Mouse (Mus musculus) neural tube, embryonic 12.5 days (tissue): Measurements from ENCODE around the gene Zfp354a. TPM values are rescaled to one million over a fixed set of nuclear protein-coding genes. Genes with fewer than 3 reads are reported as not detected.
"Not testable (repeated sequence)": the region's sequence is repeated elsewhere in the genome, so short reads cannot be mapped to it uniquely, and the experiment has no call there.

Experiments used
- ATAC-seq: fragments of 200-750 bp; cut with Nextera tagmentation; 2 replicates; pipeline ENCODE4 v1.8.0; 2017; ENCODE audit warnings: low read depth, mild to moderate bottlenecking, moderate TSS enrichment, moderate library complexity; ENCODE audit not compliant: low FRiP score
- H3K27ac ChIP-seq: fragments of 300-500 bp; sonication (generic); 2 replicates; pipeline ENCODE4 v1.5.1; 2016
- H3K27me3 ChIP-seq: fragments of 300-500 bp; sonication (generic); replicated peaks from 2 replicates; pipeline ENCODE4 v1.6.1; 2016; ENCODE audit warnings: mild to moderate bottlenecking
- H3K36me3 ChIP-seq: fragments of 300-500 bp; sonication (generic); 2 replicates; pipeline ENCODE4 v1.6.1; 2016; ENCODE audit warnings: mild to moderate bottlenecking
- H3K4me1 ChIP-seq: fragments of 300-500 bp; sonication (generic); 2 replicates; pipeline ENCODE4 v1.6.1; 2016
- H3K4me2 ChIP-seq: fragments of 300-500 bp; sonication (generic); replicated peaks from 2 replicates; pipeline ENCODE4 v1.6.1; 2016; ENCODE audit warnings: mild to moderate bottlenecking
- H3K4me3 ChIP-seq: fragments of 300-500 bp; sonication (generic); 2 replicates; pipeline ENCODE4 v1.5.1; 2016
- H3K9ac ChIP-seq: fragments of 300-500 bp; sonication (generic); 2 replicates; pipeline ENCODE4 v1.6.1; 2016; ENCODE audit warnings: mild to moderate bottlenecking
- H3K9me3 ChIP-seq: fragments of 300-500 bp; sonication (generic); 2 replicates; pipeline ENCODE4 v1.6.1; 2016; ENCODE audit warnings: mild to moderate bottlenecking
- WGBS: fragments of 180-500 bp; shearing (Covaris S2); methylation state at CpG from one replicate; pipeline ENCODE4 v1.1.7; 2016; 5-methylcytosine and 5-hydroxymethylcytosine counted together
- polyA plus RNA-seq: library from polyadenylated mRNA; unstranded; fragments of >200 nt; fragmentation: Nextera tagmentation; extraction: Ambion mirVana; gene quantifications from 2 replicates; pipeline ENCODE4 v1.2.1, GENCODE M21; 2016

The Zfp354a gene
- polyA plus RNA-seq = 10.1 and 10.9 TPM in 2 replicates

DNA sequence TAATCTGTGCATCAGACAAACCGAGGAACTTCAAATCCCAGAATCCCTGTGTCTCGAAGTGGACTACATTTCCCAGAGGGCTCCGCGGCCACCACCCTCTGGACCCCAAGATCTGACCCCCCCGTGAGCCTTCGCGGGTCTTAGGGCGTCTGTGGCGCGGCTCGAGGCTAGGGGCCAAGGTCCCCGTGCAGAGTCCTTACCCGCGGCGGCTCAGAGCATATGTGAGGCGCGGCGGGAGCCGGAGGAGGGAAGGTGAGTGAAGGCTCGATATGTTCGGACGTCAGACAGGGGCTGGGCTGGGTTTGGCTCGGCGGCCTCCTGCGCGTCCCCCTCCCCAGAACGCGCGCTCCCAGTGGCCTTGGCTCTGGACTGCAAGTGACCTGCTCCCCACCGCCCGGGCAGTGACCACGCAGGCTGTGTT is at the start of gene Zfp354a:
Gene Zfp354a (plus strand): TSS at position 107 of the 421 bp plus-strand sequence.
- Histone ChIP-seq H3K4me3 (peak within 1 kb of the TSS; percentile 83), H3K27me3 (no peaks in the 10 kb centered on the region), H3K4me1 (peaks cover 8% of the 10 kb centered on the region), H3K36me3 (peaks cover 25% of the 10 kb centered on the region), H3K27ac (no peak within 1 kb of the TSS), H3K4me2 (peak within 1 kb of the TSS; percentile 86), H3K9me3 (no peaks in the 10 kb centered on the region), H3K9ac (peak within 1 kb of the TSS; percentile 84)
- peak; percentile 94 for ATAC-seq
- WGBS = under 1% methylated on average over 32 of the region's 32 CpGs

DNA sequence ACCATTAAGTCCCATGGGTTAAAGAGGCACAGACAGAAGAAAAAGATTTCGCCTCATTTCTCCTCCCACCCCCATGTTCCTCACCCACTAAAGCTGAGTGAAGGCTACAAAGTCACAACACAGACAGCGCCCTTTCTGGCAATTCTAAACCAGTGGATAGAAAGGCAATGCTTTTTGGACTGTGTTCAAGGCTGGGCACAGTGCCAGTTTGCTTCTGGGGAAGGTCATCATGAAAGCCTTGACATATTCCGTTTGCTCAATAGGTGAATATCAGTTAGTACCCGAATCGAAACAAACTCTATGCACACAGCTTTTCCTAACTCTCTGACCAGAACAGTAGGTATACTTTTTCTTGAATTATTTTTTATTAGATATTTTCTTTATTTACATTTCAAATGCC is 47.2 kb upstream of the Zfp354a start:
- WGBS = 85% methylated on average over 5 of the region's 5 CpGs
- H3K9me3 ChIP-seq = no peaks in the 10 kb centered on the region

DNA sequence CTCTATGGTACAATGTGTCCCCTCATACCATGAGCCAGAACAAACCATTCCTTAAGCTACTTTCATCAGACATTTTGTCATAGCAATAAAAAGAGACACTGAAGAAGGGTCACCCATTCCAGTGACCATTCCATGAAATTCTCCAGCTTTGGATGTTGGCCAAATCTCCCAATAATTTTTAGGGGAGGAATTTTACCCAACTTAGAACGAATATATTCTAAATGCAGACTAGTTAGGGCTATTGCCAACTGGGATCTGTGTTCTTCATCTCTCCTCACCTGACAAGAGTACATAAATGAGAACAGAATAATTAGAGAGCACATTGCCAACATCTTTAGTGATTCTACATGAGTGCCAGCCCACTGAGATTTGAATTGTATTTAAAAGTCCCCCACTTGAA is 45.1 kb upstream of the Zfp354a start, which contains the start of gene Olfr54:
Gene Olfr54 (plus strand): TSS at position 301 of the 400 bp plus-strand sequence.
- Histone ChIP-seq H3K4me2 (no peak within 1 kb of the TSS), H3K36me3 (no peaks in the 10 kb centered on the region), H3K4me3 (no peak within 1 kb of the TSS), H3K27me3 (no peaks in the 10 kb centered on the region), H3K9me3 (no peaks in the 10 kb centered on the region), H3K9ac (no peak within 1 kb of the TSS), H3K27ac (no peak within 1 kb of the TSS), H3K4me1 (no peaks in the 10 kb centered on the region)
- ATAC-seq = no peak
- 84% methylated on average over 1 of the region's 1 CpGs for WGBS

More for the DNA sequence above, 47.2 kb upstream of the Zfp354a start:
- Histone ChIP-seq H3K9ac (no peak overlapping the region), H3K4me3 (no peak overlapping the region), H3K27me3 (no peaks in the 10 kb centered on the region), H3K4me2 (no peak overlapping the region), H3K27ac (no peak overlapping the region), H3K4me1 (no peaks in the 10 kb centered on the region), H3K36me3 (no peaks in the 10 kb centered on the region)
- no peak for ATAC-seq

DNA sequence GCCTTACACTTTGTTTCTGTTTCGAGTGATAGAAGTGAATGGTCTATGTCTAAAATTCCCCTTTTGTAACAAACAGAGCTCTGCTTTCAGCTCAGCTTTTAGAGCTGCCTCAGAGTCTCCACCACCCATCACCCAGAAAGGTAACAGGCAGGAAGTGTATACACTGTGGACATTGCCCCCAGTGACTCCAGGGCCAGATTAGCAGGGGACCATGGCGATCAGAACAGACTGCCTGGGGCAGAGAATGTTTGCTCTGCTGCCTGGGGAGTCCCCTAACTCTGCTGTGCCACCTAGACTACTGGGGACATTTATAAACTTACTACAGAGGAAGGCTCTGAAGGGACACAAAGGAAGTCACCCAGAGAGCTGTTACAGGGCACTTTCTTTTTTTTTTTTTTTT is 42.7 kb upstream of the Zfp354a start:
- 56% methylated on average over 2 of the region's 2 CpGs for WGBS
- no peak overlapping the region for H3K27ac ChIP-seq
- no peaks in the 10 kb centered on the region for H3K36me3 ChIP-seq
- H3K4me1 ChIP-seq = no peaks in the 10 kb centered on the region
- H3K9ac ChIP-seq = no peak overlapping the region
- no peak for ATAC-seq
- H3K9me3 ChIP-seq = no peaks in the 10 kb centered on the region
- no peak overlapping the region for H3K4me3 ChIP-seq
- H3K4me2 ChIP-seq = no peak overlapping the region
- no peaks in the 10 kb centered on the region for H3K27me3 ChIP-seq

DNA sequence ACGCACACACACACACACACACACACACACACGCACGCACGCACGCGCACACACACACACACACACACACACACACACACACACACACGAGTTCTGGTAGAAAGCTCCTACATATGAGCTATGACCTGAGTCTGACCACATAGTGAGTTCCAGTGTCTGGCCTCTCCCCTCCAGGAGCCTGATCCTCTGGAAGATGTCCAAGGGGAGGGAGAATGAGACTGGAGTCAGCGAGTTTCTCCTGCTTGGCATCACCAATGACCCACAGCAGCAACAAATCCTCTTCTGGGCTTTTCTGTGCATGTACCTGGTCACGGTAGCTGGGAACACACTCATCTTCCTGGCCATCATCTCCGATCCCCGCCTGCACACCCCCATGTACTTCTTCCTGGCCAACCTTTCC is 32.2 kb upstream of the Zfp354a start:
- not testable (repeated sequence) for H3K4me2 ChIP-seq
- 90% methylated on average over 11 of the region's 11 CpGs for WGBS

DNA sequence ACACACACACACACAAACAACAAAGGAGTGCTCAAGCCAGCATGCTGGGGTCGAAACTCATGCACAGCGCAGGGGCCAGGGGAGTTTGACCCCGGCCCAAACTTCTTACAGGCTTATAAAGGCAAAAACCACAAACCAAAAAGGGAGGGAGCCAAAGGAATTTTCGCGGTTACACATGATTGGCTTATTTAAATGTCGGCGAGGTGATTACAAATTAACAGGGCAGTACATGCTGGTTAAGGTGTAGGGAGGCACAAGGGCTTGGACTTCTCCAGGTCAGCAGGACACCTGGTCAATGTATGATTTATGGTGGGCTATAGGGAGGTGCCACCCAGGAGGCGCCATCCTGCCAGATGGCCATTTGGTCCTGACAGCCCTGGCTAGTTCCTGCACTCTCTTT is 29.7 kb upstream of the Zfp354a start:
- H3K9me3 ChIP-seq, ATAC-seq, H3K4me1 ChIP-seq, H3K4me3 ChIP-seq, H3K9ac ChIP-seq, H3K27ac ChIP-seq, H3K4me2 ChIP-seq, H3K36me3 ChIP-seq, H3K27me3 ChIP-seq: not testable (repeated sequence)
- 67% methylated on average over 8 of the region's 8 CpGs for WGBS

More for the DNA sequence above, 32.2 kb upstream of the Zfp354a start:
- not testable (repeated sequence) for H3K27me3 ChIP-seq, H3K4me3 ChIP-seq, H3K36me3 ChIP-seq, H3K9ac ChIP-seq, H3K4me1 ChIP-seq, ATAC-seq, H3K27ac ChIP-seq, H3K9me3 ChIP-seq

DNA sequence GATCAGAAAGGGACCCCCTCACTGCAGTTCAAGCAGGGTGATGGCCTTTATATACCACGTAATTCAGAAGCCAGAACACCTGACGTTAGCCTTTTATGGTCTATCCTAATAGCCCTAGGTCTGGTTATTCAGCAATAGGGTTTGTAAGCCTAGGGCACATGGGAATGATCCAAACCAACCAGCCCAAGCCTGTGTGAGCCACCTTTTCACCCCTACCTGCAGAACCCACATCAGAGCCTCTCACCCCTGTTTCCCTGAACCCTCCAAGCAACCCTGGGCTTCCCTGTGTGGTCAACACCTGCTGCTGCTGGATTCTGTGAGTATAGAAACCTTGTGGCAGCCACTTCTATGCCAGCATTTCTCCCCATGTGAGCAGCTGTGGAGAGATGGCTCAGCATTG is 28.8 kb upstream of the Zfp354a start:
- no peak for ATAC-seq

DNA sequence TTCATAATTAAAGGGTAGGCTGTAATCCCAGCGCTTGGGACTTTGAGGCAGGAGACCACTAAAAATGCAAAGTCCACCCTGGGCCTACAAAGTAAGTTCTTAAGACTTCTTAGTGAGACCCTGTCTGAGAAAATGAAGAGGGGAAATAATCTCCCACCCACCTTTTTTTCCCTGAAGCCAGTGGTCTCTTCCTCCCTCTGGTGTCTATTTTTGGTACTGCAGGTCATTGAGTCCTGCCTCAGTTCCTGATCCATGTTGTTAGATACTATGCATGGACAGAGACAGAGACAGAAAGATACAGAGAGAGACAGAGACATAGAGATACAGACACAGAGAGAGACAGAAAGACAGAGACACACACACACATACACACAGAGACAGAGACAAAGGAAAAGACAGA is 26.2 kb upstream of the Zfp354a start:
- H3K27me3 ChIP-seq = no peaks in the 10 kb centered on the region
- H3K4me3 ChIP-seq = no peak overlapping the region
- no peak overlapping the region for H3K4me2 ChIP-seq
- H3K9me3 ChIP-seq = no peaks in the 10 kb centered on the region
- H3K36me3 ChIP-seq = no peaks in the 10 kb centered on the region
- 19% methylated on average over 1 of the region's 1 CpGs for WGBS
- H3K4me1 ChIP-seq = no peaks in the 10 kb centered on the region
- H3K27ac ChIP-seq = no peak overlapping the region
- H3K9ac ChIP-seq = no peak overlapping the region
- no peak for ATAC-seq

More for the DNA sequence above, 28.8 kb upstream of the Zfp354a start:
- Histone ChIP-seq H3K4me2 (no peak overlapping the region), H3K9me3 (no peaks in the 10 kb centered on the region), H3K27me3 (no peaks in the 10 kb centered on the region), H3K9ac (no peak overlapping the region), H3K36me3 (no peaks in the 10 kb centered on the region), H3K4me1 (no peaks in the 10 kb centered on the region), H3K4me3 (no peak overlapping the region), H3K27ac (no peak overlapping the region)
- 53% methylated on average over 2 of the region's 2 CpGs for WGBS

DNA sequence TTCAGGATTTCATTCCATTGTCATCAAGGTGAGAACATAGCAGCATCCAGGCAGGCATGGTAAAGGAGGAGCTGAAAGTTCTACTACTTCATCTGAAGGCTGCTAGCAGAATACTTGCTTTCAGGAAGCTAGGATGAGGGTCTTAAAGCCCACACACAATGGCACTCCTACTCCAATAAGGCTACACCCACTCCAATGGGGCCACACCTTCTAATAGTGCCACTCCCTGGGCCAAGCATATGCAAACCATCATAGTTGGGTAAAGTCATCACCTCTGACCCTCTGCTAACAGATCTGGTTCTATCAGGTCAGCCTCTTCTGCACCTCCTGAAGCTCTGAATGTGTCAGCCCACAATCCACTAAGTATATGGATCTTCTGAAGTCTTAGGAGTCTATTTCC is 24.9 kb upstream of the Zfp354a start:
- H3K9ac ChIP-seq, H3K9me3 ChIP-seq, H3K4me1 ChIP-seq, H3K4me2 ChIP-seq, H3K27ac ChIP-seq, H3K36me3 ChIP-seq, H3K27me3 ChIP-seq, H3K4me3 ChIP-seq, ATAC-seq: not testable (repeated sequence)

DNA sequence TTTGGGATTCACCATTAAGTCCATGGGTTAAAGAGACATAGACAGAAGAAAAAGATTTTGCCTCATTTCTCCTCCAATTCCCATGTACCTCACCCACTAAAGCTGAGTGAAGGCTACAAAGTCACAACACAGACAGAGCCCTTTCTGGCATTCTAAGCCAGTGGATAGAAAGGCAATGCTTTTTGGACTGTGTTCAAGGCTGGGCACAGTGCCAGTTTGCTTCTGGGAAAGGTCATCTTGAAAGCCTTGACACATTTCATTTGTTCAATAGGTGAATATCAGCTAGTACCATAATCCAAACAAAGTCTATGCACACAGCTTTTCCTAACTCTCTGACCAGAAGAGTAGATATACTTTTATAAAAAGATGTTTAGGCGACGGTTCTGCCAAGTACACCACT is 23.1 kb upstream of the Zfp354a start:
- no peak for ATAC-seq
- WGBS = 95% methylated on average over 2 of the region's 2 CpGs
- no peak overlapping the region for H3K9ac ChIP-seq
- H3K4me2 ChIP-seq = no peak overlapping the region
- no peak overlapping the region for H3K4me3 ChIP-seq
- H3K4me1 ChIP-seq = no peaks in the 10 kb centered on the region
- H3K36me3 ChIP-seq = no peaks in the 10 kb centered on the region
- H3K27me3 ChIP-seq = no peaks in the 10 kb centered on the region
- no peak overlapping the region for H3K27ac ChIP-seq
- H3K9me3 ChIP-seq = no peaks in the 10 kb centered on the region

DNA sequence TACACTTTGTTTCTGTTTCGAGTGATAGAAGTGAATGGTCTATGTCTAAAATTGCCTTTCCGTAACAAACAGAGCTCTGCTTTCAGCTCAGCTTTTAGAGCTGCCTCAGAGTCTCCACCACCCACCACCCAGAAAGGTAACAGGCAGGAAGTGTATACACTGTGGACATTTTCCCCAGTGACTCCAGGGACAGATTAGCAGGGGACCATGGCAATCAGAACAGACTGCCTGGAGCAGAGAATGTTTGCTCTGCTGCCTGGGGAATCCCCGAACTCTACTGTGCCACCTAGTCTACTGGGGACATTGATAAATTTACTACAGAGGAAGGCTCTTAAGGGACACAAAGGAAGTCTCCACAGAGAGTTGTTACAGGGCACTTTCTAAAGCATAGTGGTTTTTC is 14.3 kb upstream of the Zfp354a start:
- WGBS = 70% methylated on average over 3 of the region's 3 CpGs
- not testable (repeated sequence) for H3K27me3 ChIP-seq, H3K36me3 ChIP-seq, H3K4me2 ChIP-seq, H3K4me1 ChIP-seq, H3K9me3 ChIP-seq, H3K4me3 ChIP-seq, H3K27ac ChIP-seq, H3K9ac ChIP-seq, ATAC-seq

DNA sequence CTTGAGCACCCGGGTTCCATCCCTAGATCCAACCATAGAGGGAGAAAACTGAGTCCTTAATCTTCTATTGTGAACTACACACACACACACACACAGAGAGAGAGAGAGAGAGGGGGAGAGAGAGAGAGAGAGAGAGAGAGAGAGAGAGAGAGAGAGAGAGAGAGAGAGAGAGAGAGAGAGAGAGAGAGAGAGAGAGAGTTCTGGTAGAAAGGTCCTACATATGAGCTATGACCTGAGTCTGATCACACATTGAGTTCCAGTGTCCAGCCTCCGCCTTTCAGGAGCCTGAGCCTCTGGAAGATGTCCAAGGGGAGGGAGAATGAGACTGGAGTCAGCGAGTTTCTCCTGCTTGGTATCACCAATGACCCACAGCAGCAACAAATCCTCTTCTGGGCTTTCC is 11.2 kb upstream of the Zfp354a start, which contains the start of gene Olfr1375:
Gene Olfr1375 (plus strand): TSS at position 301 of the 400 bp plus-strand sequence.
- not testable (repeated sequence) for H3K9ac ChIP-seq, H3K36me3 ChIP-seq, H3K4me3 ChIP-seq, H3K9me3 ChIP-seq, H3K4me2 ChIP-seq, H3K27ac ChIP-seq, H3K27me3 ChIP-seq, H3K4me1 ChIP-seq, ATAC-seq
- 86% methylated on average over 3 of the region's 3 CpGs for WGBS

DNA sequence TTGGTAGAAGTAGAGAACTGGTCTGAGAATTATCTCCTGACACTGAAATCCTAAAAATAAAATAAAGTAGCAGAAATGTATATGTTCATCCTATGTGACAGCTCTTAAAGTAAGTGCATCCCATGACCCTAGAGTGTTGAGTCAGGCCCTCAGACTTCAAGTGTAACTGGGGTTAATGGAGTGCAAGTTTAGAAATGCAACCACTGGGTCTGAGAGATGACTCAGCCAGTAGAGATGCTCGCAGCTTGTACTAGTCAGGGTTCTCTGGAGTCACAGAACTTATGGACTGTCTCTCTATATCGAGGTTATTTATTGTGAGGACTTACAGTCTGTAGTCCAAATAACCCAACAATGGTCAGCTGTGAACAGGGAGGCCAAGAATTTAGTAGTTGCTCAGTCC is 7.4 kb upstream of the Zfp354a start:
- 64% methylated on average over 2 of the region's 2 CpGs for WGBS
- Histone ChIP-seq H3K4me2 (no peak overlapping the region), H3K27ac (no peak overlapping the region), H3K9ac (no peak overlapping the region), H3K9me3 (no peaks in the 10 kb centered on the region), H3K36me3 (no peaks in the 10 kb centered on the region), H3K4me1 (no peaks in the 10 kb centered on the region), H3K4me3 (no peak overlapping the region), H3K27me3 (no peaks in the 10 kb centered on the region)
- ATAC-seq = no peak
